Mouse (Mus musculus): ENCODE measurements around the gene Mrgprd. TPM values are rescaled to one million over a fixed set of nuclear protein-coding genes. Genes with fewer than 3 reads are reported as not detected.

The Mrgprd gene
- not detected in 2 replicates for polyA plus RNA-seq (2012; rRNA removed)
- polyA plus RNA-seq (2014; fragmentation: Nextera tagmentation; extraction: Ambion mirVana): not detected in 2 replicates

DNA sequence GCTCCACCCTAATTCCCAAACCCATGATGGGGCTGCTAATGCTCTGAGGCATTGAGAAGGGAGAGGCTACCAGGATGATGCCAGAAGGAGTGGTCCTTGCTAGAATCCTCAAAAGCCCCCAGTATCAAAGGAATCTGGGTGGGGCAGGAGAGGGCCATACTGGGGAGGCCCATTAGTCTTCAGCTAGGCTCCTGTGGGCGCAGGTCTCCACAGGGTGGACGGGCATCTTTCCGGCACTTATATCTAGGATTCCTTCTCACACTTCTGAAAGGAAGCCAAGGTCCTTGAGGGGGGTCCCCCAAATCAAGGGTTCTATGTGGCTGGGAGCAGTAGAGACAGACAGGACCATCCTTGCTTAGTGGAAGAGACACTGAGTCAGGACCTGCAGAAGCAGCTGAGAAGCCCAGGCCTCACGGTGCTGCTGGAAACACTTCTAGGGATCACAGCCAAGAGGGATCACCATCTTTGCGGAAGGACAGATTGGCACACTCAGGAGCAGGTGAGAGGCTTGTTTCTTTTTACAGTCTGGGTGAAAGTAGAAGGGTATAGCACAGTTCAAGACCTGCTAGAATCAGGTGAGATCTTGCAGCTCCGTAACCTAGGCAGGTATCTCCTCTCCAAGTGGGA lies at the start of gene Mrgprd:
Gene Mrgprd, plus strand, starts transcription at position 51 of the 627 bp plus-strand sequence.
- H3K27ac ChIP-seq (replicated peaks; ENCODE audit: low read depth, low read length): no peak within 1 kb of the TSS
- no peaks in the 10 kb centered on the region for H3K36me3 ChIP-seq (ENCODE audit: control insufficient read depth, insufficient read depth, low read length)
- H3K27me3 ChIP-seq (ENCODE audit: control insufficient read depth, insufficient read depth, low read length): no peaks in the 10 kb centered on the region
- no peak for TF ChIP-seq POLR2A (IDR thresholded peaks at IDR 0.05; ENCODE audit: borderline replicate concordance, extremely low read depth, insufficient read depth, insufficient read length)
- H3K4me3 ChIP-seq (replicated peaks; ENCODE audit: low read length): no peak within 1 kb of the TSS
- no peak within 1 kb of the TSS; the same call in 1 of the 2 replicates for H3K9ac ChIP-seq (ENCODE audit: low read depth, low read length, severe bottlenecking)
- ATAC-seq (ENCODE audit: low FRiP score, low read depth) (no peak), DNase-seq (ENCODE audit: low spot score) (no peak)
- no peak within 1 kb of the TSS for H3K4me2 ChIP-seq (replicated peaks; ENCODE audit: low read depth, low read length, severe bottlenecking)
- no peaks in the 10 kb centered on the region for H3K9me3 ChIP-seq (ENCODE audit: control insufficient read depth, low read length)
- WGBS: 91% methylated on average over 6 of the region's 6 CpGs
- H3K4me1 ChIP-seq (ENCODE audit: control insufficient read depth, insufficient read depth, low read length): no peaks in the 10 kb centered on the region

DNA sequence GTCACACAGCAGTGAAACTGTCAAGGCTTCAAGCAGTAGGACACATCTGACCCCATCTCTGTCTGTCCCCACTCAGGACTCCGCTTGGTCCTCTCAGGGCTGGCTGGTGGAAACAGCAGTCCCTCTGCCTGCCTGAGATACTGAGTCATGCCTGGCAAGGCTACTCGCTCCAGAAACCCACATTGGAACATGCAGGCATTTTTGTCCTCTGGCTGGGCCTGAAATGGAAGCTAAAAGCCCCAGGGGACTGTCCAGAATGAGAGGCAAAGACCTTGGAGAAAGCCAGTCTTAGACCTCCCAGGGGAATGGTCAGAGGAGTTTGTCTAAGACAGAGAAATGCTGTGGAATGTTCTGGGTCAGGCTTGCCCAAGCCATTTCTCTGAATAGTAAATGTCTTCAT lies 48.6 kb upstream of the Mrgprd start:
- Histone ChIP-seq H3K4me2 (replicated peaks; ENCODE audit: low read depth, low read length, severe bottlenecking) (no peak overlapping the region), H3K27me3 (ENCODE audit: control insufficient read depth, insufficient read depth, low read length) (no peaks in the 10 kb centered on the region), H3K4me3 (replicated peaks; ENCODE audit: low read length) (no peak overlapping the region), H3K27ac (replicated peaks; ENCODE audit: low read depth, low read length) (no peak overlapping the region), H3K9me3 (ENCODE audit: control insufficient read depth, low read length) (no peaks in the 10 kb centered on the region), H3K4me1 (ENCODE audit: control insufficient read depth, insufficient read depth, low read length) (no peaks in the 10 kb centered on the region), H3K36me3 (ENCODE audit: control insufficient read depth, insufficient read depth, low read length) (peaks cover 58% of the 10 kb centered on the region), H3K9ac (ENCODE audit: low read depth, low read length, severe bottlenecking) (no peak overlapping the region)
- TF ChIP-seq POLR2A (IDR thresholded peaks at IDR 0.05; ENCODE audit: borderline replicate concordance, extremely low read depth, insufficient read depth, insufficient read length): no peak
- ATAC-seq (ENCODE audit: low FRiP score, low read depth) (no peak), DNase-seq (ENCODE audit: low spot score) (no peak)
- 91% methylated on average over 2 of the region's 2 CpGs for WGBS

DNA sequence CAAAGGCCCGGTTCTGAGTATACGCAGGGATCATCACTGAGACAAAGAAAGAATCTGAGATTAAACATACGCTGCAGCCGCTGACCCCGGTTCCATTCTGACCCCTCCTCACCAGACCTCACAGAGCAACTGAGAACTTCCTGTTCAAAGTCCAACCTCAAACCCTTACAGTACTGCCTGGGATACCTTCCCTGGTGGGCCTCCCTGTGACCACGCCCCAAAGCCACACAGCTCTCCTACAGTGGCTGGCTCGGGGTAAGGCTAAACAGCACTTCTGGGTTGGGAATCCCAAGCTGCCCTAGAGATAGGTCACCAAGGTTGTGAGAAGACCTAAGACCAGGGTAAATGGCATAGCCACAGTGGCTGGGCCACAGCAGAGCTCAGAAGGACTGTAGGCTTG lies 45.7 kb upstream of the Mrgprd start:
- WGBS: 92% methylated on average over 7 of the region's 7 CpGs

DNA sequence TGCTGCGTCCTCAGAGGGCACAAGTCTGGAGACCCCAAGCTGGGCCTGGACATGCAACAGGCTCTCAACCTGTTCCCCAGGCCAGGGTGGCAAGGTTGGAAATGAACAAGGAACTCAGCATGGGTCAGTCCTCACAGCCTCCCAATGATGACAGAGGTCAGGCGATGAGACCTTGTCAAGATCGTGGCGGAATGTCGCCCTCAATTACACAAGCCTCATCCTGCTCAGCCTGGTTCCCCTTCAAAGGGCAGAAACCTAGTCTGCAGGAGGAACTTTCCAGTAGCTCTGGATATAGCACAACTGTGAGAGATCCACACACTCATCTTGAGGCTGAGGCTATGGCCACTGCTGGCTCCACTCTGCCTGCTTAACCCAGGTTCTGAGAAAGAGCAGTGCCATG lies 43.7 kb upstream of the Mrgprd start:
- Histone ChIP-seq H3K36me3 (ENCODE audit: control insufficient read depth, insufficient read depth, low read length) (peaks cover 86% of the 10 kb centered on the region), H3K4me3 (replicated peaks; ENCODE audit: low read length) (no peak overlapping the region), H3K27me3 (ENCODE audit: control insufficient read depth, insufficient read depth, low read length) (no peaks in the 10 kb centered on the region), H3K27ac (replicated peaks; ENCODE audit: low read depth, low read length) (no peak overlapping the region), H3K4me1 (ENCODE audit: control insufficient read depth, insufficient read depth, low read length) (no peaks in the 10 kb centered on the region), H3K4me2 (replicated peaks; ENCODE audit: low read depth, low read length, severe bottlenecking) (no peak overlapping the region), H3K9me3 (ENCODE audit: control insufficient read depth, low read length) (no peaks in the 10 kb centered on the region), H3K9ac (ENCODE audit: low read depth, low read length, severe bottlenecking) (no peak overlapping the region)
- 94% methylated on average over 5 of the region's 5 CpGs for WGBS
- DNase-seq (ENCODE audit: low spot score): no peak
- ATAC-seq (ENCODE audit: low FRiP score, low read depth): no peak
- TF ChIP-seq POLR2A (IDR thresholded peaks at IDR 0.05; ENCODE audit: borderline replicate concordance, extremely low read depth, insufficient read depth, insufficient read length): no peak

More for the DNA sequence above, 45.7 kb upstream of the Mrgprd start:
- TF ChIP-seq POLR2A (IDR thresholded peaks at IDR 0.05; ENCODE audit: borderline replicate concordance, extremely low read depth, insufficient read depth, insufficient read length): no peak
- ATAC-seq (ENCODE audit: low FRiP score, low read depth) (no peak), DNase-seq (ENCODE audit: low spot score) (no peak)
- H3K4me3 ChIP-seq (replicated peaks; ENCODE audit: low read length): no peak overlapping the region
- H3K4me2 ChIP-seq (replicated peaks; ENCODE audit: low read depth, low read length, severe bottlenecking): no peak overlapping the region
- H3K27ac ChIP-seq (replicated peaks; ENCODE audit: low read depth, low read length): no peak overlapping the region
- H3K9me3 ChIP-seq (ENCODE audit: control insufficient read depth, low read length): no peaks in the 10 kb centered on the region
- no peaks in the 10 kb centered on the region for H3K27me3 ChIP-seq (ENCODE audit: control insufficient read depth, insufficient read depth, low read length)
- no peaks in the 10 kb centered on the region for H3K4me1 ChIP-seq (ENCODE audit: control insufficient read depth, insufficient read depth, low read length)
- H3K36me3 ChIP-seq (ENCODE audit: control insufficient read depth, insufficient read depth, low read length): peaks cover 80% of the 10 kb centered on the region
- H3K9ac ChIP-seq (ENCODE audit: low read depth, low read length, severe bottlenecking): no peak overlapping the region

- Histone ChIP-seq H3K36me3 (ENCODE audit: control insufficient read depth, insufficient read depth, low read length) (peaks cover 76% of the 10 kb centered on the region), H3K9ac (ENCODE audit: low read depth, low read length, severe bottlenecking) (no peak overlapping the region), H3K9me3 (ENCODE audit: control insufficient read depth, low read length) (no peaks in the 10 kb centered on the region), H3K27ac (replicated peaks; ENCODE audit: low read depth, low read length) (no peak overlapping the region), H3K4me3 (replicated peaks; ENCODE audit: low read length) (no peak overlapping the region), H3K4me2 (replicated peaks; ENCODE audit: low read depth, low read length, severe bottlenecking) (no peak overlapping the region), H3K27me3 (ENCODE audit: control insufficient read depth, insufficient read depth, low read length) (no peaks in the 10 kb centered on the region), H3K4me1 (ENCODE audit: control insufficient read depth, insufficient read depth, low read length) (no peaks in the 10 kb centered on the region)
- no peak for ATAC-seq (ENCODE audit: low FRiP score, low read depth)
- no peak for DNase-seq (ENCODE audit: low spot score)
- WGBS: 90% methylated on average over 3 of the region's 3 CpGs
- no peak for TF ChIP-seq POLR2A (IDR thresholded peaks at IDR 0.05; ENCODE audit: borderline replicate concordance, extremely low read depth, insufficient read depth, insufficient read length)
These were observed 39.1 kb upstream of the Mrgprd start for GRCm38 (mm10) chr7:145275488-145275887.

Measured in limb, embryonic 14.5 days (tissue).